Mouse (Mus musculus): ENCODE results near the gene Bcl2a1b. TPM values are rescaled to one million over a fixed set of nuclear protein-coding genes. Genes with fewer than 3 reads are reported as not detected.

Gene Bcl2a1b
- total RNA-seq, 2 experiments from 2014 or later, result 0.88 TPM; not detected in 1

DNA sequence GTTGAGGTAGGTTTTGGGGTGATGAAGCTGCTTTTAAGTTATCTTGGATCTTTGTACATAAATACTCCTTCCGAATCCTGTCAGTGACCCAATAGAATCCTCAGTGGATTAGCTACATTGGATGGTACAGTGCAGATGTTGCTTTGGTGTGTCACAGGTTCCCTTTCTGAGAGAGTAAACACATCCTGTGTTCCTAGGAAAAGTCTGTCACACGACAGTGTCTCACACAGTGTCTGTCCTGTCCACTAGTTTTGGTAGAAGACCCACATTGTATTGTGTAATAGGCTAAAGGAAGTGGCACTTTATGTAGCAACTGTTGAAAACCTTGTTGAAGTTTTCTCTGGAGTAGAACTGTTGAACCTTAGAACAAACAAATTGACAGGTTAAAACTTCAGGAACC lies 54.4 kb downstream of the Bcl2a1b start:
- DNase-seq, result no peak

- DNase-seq, result no peak
Observed at GRCm38 (mm10) chr9:89256556-89257335, 57.7 kb downstream of the Bcl2a1b start.

Other genes starting within 250 kb of the Bcl2a1b start
- under 1 TPM in 1 of 2 experiments, not detected in 1; 0.70 TPM for gene Bcl2a1a, start 242.3 kb upstream of the Bcl2a1b start, total RNA-seq (2021)
- not detected for gene Trim43b, start 106.4 kb upstream of the Bcl2a1b start, total RNA-seq (2021)
- gene Gm29094, start 170 bp downstream of the Bcl2a1b start, total RNA-seq (2021), result 1 to 10 TPM in 1 of 2 experiments, under 1 TPM in 1; 0.59 to 1.5 TPM
- gene Mthfs, start 11.5 kb downstream of the Bcl2a1b start, total RNA-seq (2021), result 10 to 100 TPM; 18.9 to 19.4 TPM